Mouse (Mus musculus) testis, adult 2 months (tissue): ENCODE results near the gene Faim2. TPM values are rescaled to one million over a fixed set of nuclear protein-coding genes. Genes with fewer than 3 reads are reported as not detected.

Experiments
- H3K27ac ChIP-seq: fragments of 200-500 bp; 2 replicates; pipeline ENCODE4 v1.5.1; 2012; ENCODE audit warnings: low read depth, low read length; ENCODE audit not compliant: control insufficient read depth, insufficient read depth
- H3K27me3 ChIP-seq: fragments of 200-500 bp; 2 replicates; pipeline ENCODE4 v1.6.1; 2012; ENCODE audit warnings: mild to moderate bottlenecking, low read length, moderate library complexity; ENCODE audit not compliant: control insufficient read depth, insufficient read depth
- H3K36me3 ChIP-seq: fragments of 200-500 bp; 2 replicates; pipeline ENCODE4 v1.6.1; 2012; ENCODE audit warnings: mild to moderate bottlenecking, low read length; ENCODE audit not compliant: control insufficient read depth, insufficient read depth
- H3K4me1 ChIP-seq: fragments of 200-500 bp; 2 replicates; pipeline ENCODE4 v1.6.1; 2012; ENCODE audit warnings: low read length; ENCODE audit not compliant: control insufficient read depth, insufficient read depth
- H3K4me3 ChIP-seq: fragments of 200-500 bp; 2 replicates; pipeline ENCODE4 v1.5.1; 2012; ENCODE audit warnings: low read depth, mild to moderate bottlenecking, low read length, moderate library complexity, mixed read lengths; ENCODE audit not compliant: control insufficient read depth
- CTCF ChIP-seq: fragments of 200-500 bp; IDR thresholded peaks from 2 replicates; pipeline ENCODE4 v1.5.1; 2012; ENCODE audit warnings: low read depth, mild to moderate bottlenecking, inconsistent platforms, low read length, moderate library complexity; ENCODE audit not compliant: control insufficient read depth, insufficient read depth, insufficient replicate concordance
- POLR2A ChIP-seq: fragments of 200-500 bp; IDR thresholded peaks from 2 replicates; pipeline ENCODE4 v1.6.1; 2012; ENCODE audit warnings: low read depth, mild to moderate bottlenecking, inconsistent platforms, low read length, moderate library complexity; ENCODE audit not compliant: control insufficient read depth
- polyA plus RNA-seq: library from polyadenylated mRNA; depleted of rRNA; stranded (reverse); fragments of >200 nt; gene quantifications from 2 replicates; pipeline ENCODE4 v1.2.3, GENCODE M21; 2012

The Faim2 gene
- polyA plus RNA-seq, 1 experiment, result 0.19 TPM

GRCm38 (mm10) chr15:99509840-99510239 lies 18.1 kb downstream of the Faim2 start:
- Histone ChIP-seq H3K36me3 (no peaks in the 10 kb centered on the region), H3K4me1 (peaks cover 3% of the 10 kb centered on the region), H3K27ac (no peak overlapping the region), H3K27me3 (no peaks in the 10 kb centered on the region), H3K4me3 (no peak overlapping the region)
- TF ChIP-seq POLR2A, result no peak
- TF ChIP-seq CTCF, result no peak

DNA sequence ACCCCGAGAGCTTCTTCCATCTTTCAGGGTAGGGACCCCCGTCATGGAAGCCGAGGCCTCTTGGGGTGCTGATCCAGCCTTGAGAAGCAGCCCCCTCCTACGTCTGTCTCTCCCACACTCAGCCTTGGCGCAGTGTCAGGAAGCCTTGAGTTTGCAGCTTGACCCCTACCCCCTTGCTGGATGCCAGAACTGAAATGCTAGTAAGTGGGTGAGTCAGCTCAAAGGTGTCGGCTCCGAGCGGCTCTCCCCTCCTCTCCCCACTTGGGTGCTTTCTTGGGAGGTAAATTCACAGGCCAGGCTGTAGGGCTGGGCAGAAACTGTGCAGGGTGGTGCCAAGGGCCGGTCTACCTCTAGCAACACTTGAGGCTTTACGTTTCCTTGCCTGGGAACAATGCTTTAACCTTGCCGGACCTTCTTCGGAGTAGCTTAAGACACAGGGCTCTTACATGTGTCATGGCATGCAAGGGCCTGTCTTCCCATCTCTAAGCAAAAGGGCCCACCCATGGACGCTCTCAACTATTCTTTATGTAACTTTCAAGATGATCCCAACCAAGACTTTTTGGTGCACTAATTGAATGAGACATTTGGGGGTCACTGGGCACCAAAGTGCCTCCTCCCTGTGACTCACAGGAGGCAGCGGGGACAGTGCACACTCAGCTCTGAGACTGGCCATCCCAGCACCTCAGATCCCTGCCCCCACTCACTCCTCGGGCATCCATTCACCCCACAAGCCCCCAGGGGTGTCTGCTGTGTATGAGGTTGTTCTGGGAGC lies 22.5 kb downstream of the Faim2 start:
- Histone ChIP-seq H3K4me1 (no peaks in the 10 kb centered on the region), H3K36me3 (no peaks in the 10 kb centered on the region), H3K27me3 (no peaks in the 10 kb centered on the region), H3K4me3 (no peak overlapping the region), H3K27ac (no peak overlapping the region)
- TF ChIP-seq CTCF (no peak), POLR2A (no peak)

GRCm38 (mm10) chr15:99503256-99503655 lies 24.7 kb downstream of the Faim2 start:
- H3K4me1 ChIP-seq, result peaks cover under 1% of the 10 kb centered on the region; the same call in 1 of the 2 replicates
- no peak overlapping the region for H3K27ac ChIP-seq
- H3K36me3 ChIP-seq, result no peaks in the 10 kb centered on the region
- TF ChIP-seq CTCF (no peak), POLR2A (no peak)
- no peaks in the 10 kb centered on the region for H3K27me3 ChIP-seq
- no peak overlapping the region for H3K4me3 ChIP-seq

DNA sequence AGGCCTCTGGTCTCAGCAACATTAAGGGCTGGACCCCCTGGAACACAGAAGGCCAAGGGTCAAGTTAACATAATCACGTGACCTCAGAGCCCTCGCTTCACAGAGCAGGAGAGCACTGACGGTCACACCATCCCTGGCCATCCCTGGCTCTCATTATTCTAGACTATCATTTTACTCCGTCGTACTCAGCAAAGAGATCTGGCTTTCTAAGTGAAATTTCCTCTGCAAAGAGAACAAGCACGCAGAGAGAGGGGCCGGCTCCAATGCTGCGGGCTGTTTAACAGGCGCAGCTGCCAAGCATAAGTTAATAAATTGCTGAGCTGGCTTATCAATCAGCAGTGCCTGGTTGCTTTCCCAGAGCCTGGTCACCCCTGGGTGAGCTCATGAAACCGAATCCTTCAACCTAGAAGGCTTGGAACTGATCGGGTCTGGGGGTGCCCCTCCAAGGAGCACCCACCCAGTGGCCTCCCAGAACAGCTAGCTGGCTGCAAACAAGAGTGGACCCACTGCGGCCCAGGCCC lies 25.6 kb downstream of the Faim2 start:
- Histone ChIP-seq H3K4me3 (no peak overlapping the region), H3K27me3 (no peaks in the 10 kb centered on the region), H3K27ac (no peak overlapping the region; the same call in 1 of the 2 replicates), H3K4me1 (peaks cover 3% of the 10 kb centered on the region; the same call in 1 of the 2 replicates), H3K36me3 (no peaks in the 10 kb centered on the region)
- TF ChIP-seq CTCF, result no peak
- TF ChIP-seq POLR2A, result no peak

DNA sequence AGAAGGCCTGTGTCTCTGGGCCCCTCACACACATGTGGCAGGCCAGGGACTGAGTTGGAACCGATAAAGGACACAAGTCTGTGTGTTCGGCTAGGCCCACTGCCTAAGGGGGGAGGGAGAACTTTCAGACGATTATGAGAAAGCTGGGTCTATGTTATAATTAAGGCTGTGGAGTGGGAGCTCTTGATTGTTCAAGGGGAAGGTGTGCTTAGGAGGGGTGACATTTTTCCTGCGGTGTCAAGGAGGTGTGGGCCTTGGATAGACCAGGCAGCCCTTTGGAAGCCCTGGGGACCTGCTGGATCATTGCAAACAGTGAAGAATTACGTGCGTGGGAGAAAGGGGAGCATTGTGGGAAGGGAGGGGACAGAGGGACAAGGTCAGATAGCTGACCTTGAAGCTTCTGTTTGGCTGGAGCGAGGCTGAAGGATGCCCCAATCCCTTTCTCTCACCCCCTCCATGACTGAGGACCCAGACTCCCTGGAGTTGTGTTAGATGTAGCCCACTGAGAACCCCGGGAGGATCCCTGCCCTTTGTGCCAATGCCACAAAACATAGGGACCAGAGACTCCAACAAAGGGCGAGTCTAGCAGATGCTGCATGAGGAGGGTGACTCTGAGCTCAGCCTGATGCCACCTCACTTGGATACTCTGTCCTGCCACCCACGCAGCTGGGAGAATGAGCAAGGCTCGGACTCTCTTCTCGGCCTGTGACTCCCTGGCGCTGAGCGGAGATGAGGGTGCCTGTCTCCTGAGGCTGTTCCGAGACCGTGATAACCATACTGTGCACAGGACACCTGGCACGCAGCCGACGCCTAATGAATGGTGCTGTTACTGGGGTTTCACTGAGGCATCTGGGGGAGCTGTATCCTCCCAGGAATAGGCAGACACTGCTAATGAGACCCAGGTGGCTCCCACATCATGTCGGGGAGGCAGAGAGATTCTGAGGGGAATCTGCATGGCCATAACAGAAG lies 26.4 kb downstream of the Faim2 start:
- Histone ChIP-seq H3K27me3 (no peaks in the 10 kb centered on the region), H3K27ac (peak overlapping the region; percentile 39; the same call in 1 of the 2 replicates), H3K4me1 (peaks cover 3% of the 10 kb centered on the region; the same call in 1 of the 2 replicates), H3K36me3 (no peaks in the 10 kb centered on the region), H3K4me3 (no peak overlapping the region)
- TF ChIP-seq POLR2A (no peak), CTCF (no peak)

DNA sequence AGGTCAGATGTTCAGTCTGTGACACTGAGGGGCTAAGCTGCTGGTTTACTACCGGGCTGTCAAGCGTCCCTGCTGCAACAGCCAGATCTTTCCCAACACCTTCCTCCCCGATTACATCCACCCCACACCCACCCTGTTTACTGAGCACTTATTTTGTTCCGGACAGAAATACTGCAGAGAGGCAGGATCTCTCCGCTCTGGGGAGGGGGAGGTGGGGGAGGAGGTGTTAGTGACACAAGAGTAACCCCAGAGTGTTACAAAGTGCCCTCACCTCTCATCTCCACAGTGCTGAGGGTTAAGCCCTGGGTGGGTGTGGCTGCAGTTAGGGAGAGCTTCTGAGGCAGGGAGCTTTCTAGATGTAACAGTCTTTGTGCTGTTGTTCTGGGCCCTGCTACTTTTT lies 27.6 kb downstream of the Faim2 start:
- H3K4me1 ChIP-seq, result peaks cover 3% of the 10 kb centered on the region; the same call in 1 of the 2 replicates
- no peaks in the 10 kb centered on the region for H3K27me3 ChIP-seq
- no peak overlapping the region for H3K27ac ChIP-seq
- no peak for TF ChIP-seq POLR2A
- no peak for TF ChIP-seq CTCF
- H3K36me3 ChIP-seq, result no peaks in the 10 kb centered on the region
- no peak overlapping the region for H3K4me3 ChIP-seq

GRCm38 (mm10) chr15:99499726-99500125 lies 28.2 kb downstream of the Faim2 start:
- Histone ChIP-seq H3K4me3 (no peak overlapping the region), H3K27ac (no peak overlapping the region), H3K36me3 (no peaks in the 10 kb centered on the region), H3K4me1 (peaks cover 3% of the 10 kb centered on the region; the same call in 1 of the 2 replicates), H3K27me3 (no peaks in the 10 kb centered on the region)
- TF ChIP-seq POLR2A (no peak), CTCF (no peak)
